Mouse (Mus musculus): ENCODE data around the gene Olfr1501. TPM values are rescaled to one million over a fixed set of nuclear protein-coding genes. Genes with fewer than 3 reads are reported as not detected.
"Not testable (repeated sequence)": the region's sequence is repeated elsewhere in the genome, so short reads cannot be mapped to it uniquely, and the experiment has no call there.

Olfr1501 gene
- not detected in 2 replicates for polyA plus RNA-seq (2015; fragmentation: Nextera tagmentation; extraction: Ambion mirVana)

GRCm38 (mm10) chr19:13850592-13850991 lies at the start of gene Olfr1501:
Gene Olfr1501, minus strand, starts transcription at chr19:13850692.
- H3K27me3 ChIP-seq; H3K4me1 ChIP-seq; H3K4me3 ChIP-seq (replicated peaks); H3K4me2 ChIP-seq; H3K27ac ChIP-seq; H3K9ac ChIP-seq; H3K9me3 ChIP-seq (replicated peaks); ATAC-seq (replicated peaks; ENCODE audit: low FRiP score); H3K36me3 ChIP-seq: not testable (repeated sequence)

GRCm38 (mm10) chr19:13897828-13898227 lies 47.3 kb upstream of the Olfr1501 start, which contains the start of gene Olfr1504:
Gene Olfr1504, minus strand, starts transcription at chr19:13897928.
- ATAC-seq (replicated peaks; ENCODE audit: low FRiP score), result no peak
- H3K36me3 ChIP-seq, result no peaks in the 10 kb centered on the region
- no peak within 1 kb of the TSS for H3K9ac ChIP-seq
- H3K4me2 ChIP-seq, result no peak within 1 kb of the TSS
- H3K4me3 ChIP-seq (replicated peaks), result no peak within 1 kb of the TSS
- H3K9me3 ChIP-seq (replicated peaks), result no peaks in the 10 kb centered on the region
- 72% methylated on average over 1 of the region's 1 CpGs for WGBS
- no peaks in the 10 kb centered on the region for H3K27me3 ChIP-seq
- no peak within 1 kb of the TSS for H3K27ac ChIP-seq
- no peaks in the 10 kb centered on the region for H3K4me1 ChIP-seq

- Histone ChIP-seq H3K4me1 (no peaks in the 10 kb centered on the region), H3K4me2 (no peak within 1 kb of the TSS), H3K9ac (no peak within 1 kb of the TSS), H3K27ac (no peak within 1 kb of the TSS), H3K4me3 (replicated peaks) (no peak within 1 kb of the TSS), H3K27me3 (no peaks in the 10 kb centered on the region), H3K36me3 (no peaks in the 10 kb centered on the region), H3K9me3 (replicated peaks) (no peaks in the 10 kb centered on the region)
- ATAC-seq (replicated peaks; ENCODE audit: low FRiP score), result no peak
- WGBS, result 84% methylated on average over 1 of the region's 1 CpGs
Observed at GRCm38 (mm10) chr19:13861495-13861894, 11.0 kb upstream of the Olfr1501 start, which contains the start of gene Olfr1502. Gene Olfr1502, plus strand, starts transcription at chr19:13861795.

- H3K27ac ChIP-seq, result no peak within 1 kb of the TSS
- no peak for ATAC-seq (replicated peaks; ENCODE audit: low FRiP score)
- H3K9ac ChIP-seq, result no peak within 1 kb of the TSS
- no peak within 1 kb of the TSS for H3K4me2 ChIP-seq
- H3K4me1 ChIP-seq, result no peaks in the 10 kb centered on the region
- no peaks in the 10 kb centered on the region for H3K36me3 ChIP-seq
- no peaks in the 10 kb centered on the region for H3K27me3 ChIP-seq
- no peak within 1 kb of the TSS for H3K4me3 ChIP-seq (replicated peaks)
- H3K9me3 ChIP-seq (replicated peaks), result no peaks in the 10 kb centered on the region
Observed at GRCm38 (mm10) chr19:13830388-13830787, 20.1 kb downstream of the Olfr1501 start, which contains the start of gene Olfr1500. Gene Olfr1500, minus strand, starts transcription at chr19:13830488.

GRCm38 (mm10) chr19:13828447-13828846 lies 22.0 kb downstream of the Olfr1501 start:
- H3K4me3 ChIP-seq (replicated peaks), result no peak overlapping the region
- no peaks in the 10 kb centered on the region for H3K27me3 ChIP-seq
- no peak overlapping the region for H3K27ac ChIP-seq
- H3K36me3 ChIP-seq, result no peaks in the 10 kb centered on the region
- no peak overlapping the region for H3K9ac ChIP-seq
- ATAC-seq (replicated peaks; ENCODE audit: low FRiP score), result no peak
- H3K4me1 ChIP-seq, result no peaks in the 10 kb centered on the region
- no peak overlapping the region for H3K4me2 ChIP-seq
- no peaks in the 10 kb centered on the region for H3K9me3 ChIP-seq (replicated peaks)
- 74% methylated on average over 3 of the region's 3 CpGs for WGBS

- no peak overlapping the region for H3K9ac ChIP-seq
- H3K9me3 ChIP-seq (replicated peaks), result no peaks in the 10 kb centered on the region
- no peaks in the 10 kb centered on the region for H3K27me3 ChIP-seq
- 64% methylated on average over 5 of the region's 5 CpGs for WGBS
- no peak overlapping the region for H3K4me2 ChIP-seq
- no peak for ATAC-seq (replicated peaks; ENCODE audit: low FRiP score)
- no peak overlapping the region for H3K4me3 ChIP-seq (replicated peaks)
- no peak overlapping the region for H3K27ac ChIP-seq
- no peaks in the 10 kb centered on the region for H3K4me1 ChIP-seq
- H3K36me3 ChIP-seq, result no peaks in the 10 kb centered on the region
Observed at GRCm38 (mm10) chr19:13820847-13821246, 29.6 kb downstream of the Olfr1501 start.

- H3K36me3 ChIP-seq, result no peaks in the 10 kb centered on the region
- no peak within 1 kb of the TSS for H3K4me2 ChIP-seq
- no peak within 1 kb of the TSS for H3K27ac ChIP-seq
- ATAC-seq (replicated peaks; ENCODE audit: low FRiP score), result no peak
- H3K9me3 ChIP-seq (replicated peaks), result no peaks in the 10 kb centered on the region
- H3K4me1 ChIP-seq, result no peaks in the 10 kb centered on the region
- H3K4me3 ChIP-seq (replicated peaks), result no peak within 1 kb of the TSS
- no peaks in the 10 kb centered on the region for H3K27me3 ChIP-seq
- H3K9ac ChIP-seq, result no peak within 1 kb of the TSS
Observed at GRCm38 (mm10) chr19:13819347-13819746, 31.1 kb downstream of the Olfr1501 start, which contains the start of gene Olfr1499. Gene Olfr1499, minus strand, starts transcription at chr19:13819447.

- ATAC-seq (replicated peaks; ENCODE audit: low FRiP score), result no peak
- H3K27me3 ChIP-seq, result no peaks in the 10 kb centered on the region
Observed at GRCm38 (mm10) chr19:13818827-13819226, 31.7 kb downstream of the Olfr1501 start.

GRCm38 (mm10) chr19:13812823-13813222 lies 37.7 kb downstream of the Olfr1501 start:
- no peaks in the 10 kb centered on the region for H3K36me3 ChIP-seq
- no peaks in the 10 kb centered on the region for H3K9me3 ChIP-seq (replicated peaks)
- no peak overlapping the region for H3K4me2 ChIP-seq
- no peak for ATAC-seq (replicated peaks; ENCODE audit: low FRiP score)
- no peak overlapping the region for H3K4me3 ChIP-seq (replicated peaks)
- H3K27me3 ChIP-seq, result no peaks in the 10 kb centered on the region
- H3K27ac ChIP-seq, result no peak overlapping the region
- H3K4me1 ChIP-seq, result no peaks in the 10 kb centered on the region
- 66% methylated on average over 2 of the region's 2 CpGs for WGBS
- H3K9ac ChIP-seq, result no peak overlapping the region

More at GRCm38 (mm10) chr19:13818827-13819226, 31.7 kb downstream of the Olfr1501 start:
- WGBS, result 37% methylated on average over 5 of the region's 5 CpGs
- no peaks in the 10 kb centered on the region for H3K9me3 ChIP-seq (replicated peaks)
- no peak overlapping the region for H3K4me3 ChIP-seq (replicated peaks)
- no peak overlapping the region for H3K9ac ChIP-seq
- no peak overlapping the region for H3K4me2 ChIP-seq
- no peaks in the 10 kb centered on the region for H3K4me1 ChIP-seq
- no peak overlapping the region for H3K27ac ChIP-seq
- H3K36me3 ChIP-seq, result no peaks in the 10 kb centered on the region

- H3K36me3 ChIP-seq; H3K9me3 ChIP-seq (replicated peaks); H3K4me2 ChIP-seq; H3K4me1 ChIP-seq; H3K27ac ChIP-seq; H3K9ac ChIP-seq; ATAC-seq (replicated peaks; ENCODE audit: low FRiP score); H3K4me3 ChIP-seq (replicated peaks); H3K27me3 ChIP-seq: not testable (repeated sequence)
- WGBS, result 64% methylated on average over 1 of the region's 1 CpGs
Observed at GRCm38 (mm10) chr19:13805486-13805885, 45.0 kb downstream of the Olfr1501 start.

- no peaks in the 10 kb centered on the region for H3K36me3 ChIP-seq
- H3K4me2 ChIP-seq, result no peak within 1 kb of the TSS
- no peak for ATAC-seq (replicated peaks; ENCODE audit: low FRiP score)
- no peaks in the 10 kb centered on the region for H3K9me3 ChIP-seq (replicated peaks)
- no peaks in the 10 kb centered on the region for H3K27me3 ChIP-seq
- no peak within 1 kb of the TSS for H3K4me3 ChIP-seq (replicated peaks)
- no peak within 1 kb of the TSS for H3K27ac ChIP-seq
- H3K4me1 ChIP-seq, result no peaks in the 10 kb centered on the region
- no peak within 1 kb of the TSS for H3K9ac ChIP-seq
Observed at GRCm38 (mm10) chr19:13798102-13798501, 52.4 kb downstream of the Olfr1501 start, which contains the start of gene Olfr1497. Gene Olfr1497, minus strand, starts transcription at chr19:13798202.
